Mouse (Mus musculus) ES-Bruce4 (cell line): ENCODE measurements around the gene Siah1a.

Source experiments
- CTCF ChIP-seq: IDR thresholded peaks from one replicate; pipeline ENCODE4 v1.8.1; 2011; ENCODE audit warnings: low read depth, low read length
- EP300 ChIP-seq: IDR thresholded peaks from 2 replicates; pipeline ENCODE4 v1.6.1; 2011; ENCODE audit warnings: low read depth, low read length; ENCODE audit not compliant: insufficient read depth
- POLR2A ChIP-seq: IDR thresholded peaks from one replicate; pipeline ENCODE4 v1.8.1; 2011; ENCODE audit warnings: low read length; ENCODE audit not compliant: insufficient read depth

- TF ChIP-seq CTCF = no peak
- TF ChIP-seq POLR2A = no peak
- no peak for TF ChIP-seq EP300
Measured at GRCm38 (mm10) chr8:86721490-86721889, 24.2 kb downstream of the Siah1a start.
